Mouse (Mus musculus) WW6 (cell line): ENCODE results near the gene Tmem245.
"Not testable (repeated sequence)": the region's sequence is repeated elsewhere in the genome, so short reads cannot be mapped to it uniquely, and the experiment has no call there.

Experiments used
- DNase-seq: peaks from one replicate; pipeline ENCODE4 v3.0.0-alpha.2; 2013; ENCODE audit warnings: low read depth, low spot score

Tmem245 gene

GRCm38 (mm10) chr4:56926971-56927370, 20.3 kb downstream of the Tmem245 start:
- no peak for DNase-seq

GRCm38 (mm10) chr4:56922229-56922628, 25.0 kb downstream of the Tmem245 start:
- DNase-seq = no peak

GRCm38 (mm10) chr4:56915732-56916325, 31.4 kb downstream of the Tmem245 start:
- no peak for DNase-seq

GRCm38 (mm10) chr4:56914761-56915160, 32.5 kb downstream of the Tmem245 start:
- DNase-seq = no peak

GRCm38 (mm10) chr4:56914338-56914737, 32.9 kb downstream of the Tmem245 start:
- no peak for DNase-seq

- DNase-seq = no peak
Measured at GRCm38 (mm10) chr4:56912382-56913001, 34.7 kb downstream of the Tmem245 start.

GRCm38 (mm10) chr4:56909568-56909967, 37.7 kb downstream of the Tmem245 start:
- DNase-seq = no peak

- no peak for DNase-seq
Measured at GRCm38 (mm10) chr4:56907671-56908070, 39.6 kb downstream of the Tmem245 start.

GRCm38 (mm10) chr4:56906926-56907325, 40.3 kb downstream of the Tmem245 start:
- no peak for DNase-seq

GRCm38 (mm10) chr4:56905507-56905906, 41.7 kb downstream of the Tmem245 start:
- DNase-seq = no peak

- no peak for DNase-seq
Measured at GRCm38 (mm10) chr4:56901671-56902070, 45.6 kb downstream of the Tmem245 start.

GRCm38 (mm10) chr4:56899216-56899615, 48.0 kb downstream of the Tmem245 start:
- no peak for DNase-seq

GRCm38 (mm10) chr4:56897511-56897910, 49.7 kb downstream of the Tmem245 start:
- DNase-seq = no peak

- no peak for DNase-seq
Measured at GRCm38 (mm10) chr4:56894196-56894595, 53.0 kb downstream of the Tmem245 start.

GRCm38 (mm10) chr4:56892501-56893115, 54.6 kb downstream of the Tmem245 start:
- no peak for DNase-seq

- no peak for DNase-seq
Measured at GRCm38 (mm10) chr4:56888483-56888882, 58.8 kb downstream of the Tmem245 start.

- no peak for DNase-seq
Measured at GRCm38 (mm10) chr4:56886286-56886979, 60.8 kb downstream of the Tmem245 start.

GRCm38 (mm10) chr4:56880036-56880703, 67.1 kb downstream of the Tmem245 start:
- DNase-seq = no peak

GRCm38 (mm10) chr4:56878971-56879370, 68.3 kb downstream of the Tmem245 start:
- no peak for DNase-seq

GRCm38 (mm10) chr4:56870541-56870940, 76.7 kb downstream of the Tmem245 start:
- DNase-seq = not testable (repeated sequence)

GRCm38 (mm10) chr4:56867761-56868160, 79.5 kb downstream of the Tmem245 start:
- DNase-seq = no peak

GRCm38 (mm10) chr4:56865971-56866370, 81.3 kb downstream of the Tmem245 start:
- DNase-seq = no peak
